Mouse (Mus musculus) CH12.LX (cell line): ENCODE data around the gene Dpy19l3. TPM values are rescaled to one million over a fixed set of nuclear protein-coding genes. Genes with fewer than 3 reads are reported as not detected.

ENCODE experiments used
- DNase-seq: peaks from one replicate; pipeline ENCODE4 v3.0.0-alpha.2; 2013; ENCODE audit errors: extremely low read depth
- H3K27ac ChIP-seq: 2 replicates; pipeline ENCODE4 v1.5.1; 2012; ENCODE audit warnings: low read depth, mild to moderate bottlenecking, control low read depth, moderate library complexity; ENCODE audit not compliant: insufficient read depth
- H3K27me3 ChIP-seq: replicated peaks from 2 replicates; pipeline ENCODE3; 2012; ENCODE audit warnings: inconsistent platforms
- H3K36me3 ChIP-seq, 2 experiments: replicated peaks in 1 of 2; 2 replicates each; pipeline versions ENCODE3 to v1.6.1; 2012; ENCODE audit warnings: inconsistent platforms in 1 of 2, low read length in 1 of 2, mild to moderate bottlenecking in 1 of 2, mixed read lengths in 1 of 2, moderate library complexity in 1 of 2; ENCODE audit not compliant: control insufficient read depth in 1 of 2, insufficient read depth in 1 of 2
- H3K4me1 ChIP-seq, 2 experiments: 2 replicates each; pipeline ENCODE4 v1.6.1; 2012; ENCODE audit warnings: inconsistent platforms in 1 of 2, moderate library complexity in 1 of 2; ENCODE audit not compliant: insufficient read depth in 2 of 2, control insufficient read depth in 1 of 2
- H3K4me2 ChIP-seq: 2 replicates; pipeline ENCODE4 v1.6.1; 2012; ENCODE audit warnings: low read depth, mild to moderate bottlenecking, control low read depth; ENCODE audit not compliant: poor library complexity, insufficient read depth, severe bottlenecking
- H3K4me3 ChIP-seq, 3 experiments: fragments of 150-350 bp in 1 of 3; sonication (generic) in 1 of 3; replicated peaks in 1 of 3; 2 replicates each; pipeline versions ENCODE3 to v1.5.1; 2011 to 2012; ENCODE audit warnings: low read depth in 2 of 3, low read length in 2 of 3, mild to moderate bottlenecking in 2 of 3, moderate library complexity in 2 of 3, control low read depth in 1 of 3, improper control_type of control experiment in 1 of 3, inconsistent platforms in 1 of 3, mixed read lengths in 1 of 3; ENCODE audit not compliant: poor library complexity in 1 of 3
- H3K79me2 ChIP-seq: replicated peaks from 2 replicates; pipeline ENCODE4 v1.6.1; 2012; ENCODE audit warnings: mild to moderate bottlenecking, moderate library complexity; ENCODE audit not compliant: control insufficient read depth, poor library complexity, insufficient read depth, severe bottlenecking; ENCODE audit errors: extremely low read depth
- H3K9ac ChIP-seq: 2 replicates; pipeline ENCODE4 v1.6.1; 2012; ENCODE audit warnings: low read depth, mild to moderate bottlenecking, control low read depth, moderate library complexity; ENCODE audit not compliant: insufficient read depth
- H3K9me3 ChIP-seq: replicated peaks from 2 replicates; pipeline ENCODE3; 2012; ENCODE audit warnings: low read length, inconsistent platforms, mixed read lengths
- BHLHE40 ChIP-seq: IDR thresholded peaks from 2 replicates; pipeline ENCODE4 v1.6.1; 2011; ENCODE audit warnings: mild to moderate bottlenecking, low read depth, low read length, improper control_type of control experiment
- CHD2 ChIP-seq: IDR thresholded peaks from 2 replicates; pipeline ENCODE4 v1.6.1; 2011; ENCODE audit warnings: low read length, improper control_type of control experiment
- ELF1 ChIP-seq: IDR thresholded peaks from 2 replicates; pipeline ENCODE4 v1.6.1; 2014; ENCODE audit warnings: low read depth, mild to moderate bottlenecking, inconsistent platforms, low read length, improper control_type of control experiment
- EP300 ChIP-seq: IDR thresholded peaks from 2 replicates; pipeline ENCODE4 v1.6.1; 2011; ENCODE audit warnings: low read length, improper control_type of control experiment
- ETS1 ChIP-seq: conservative IDR thresholded peaks from 2 replicates; pipeline ENCODE4 v1.6.1; 2012; ENCODE audit warnings: low read depth, mild to moderate bottlenecking, inconsistent platforms, low read length, improper control_type of control experiment, moderate library complexity
- GABPA ChIP-seq: IDR thresholded peaks from 2 replicates; pipeline ENCODE4 v1.6.1; 2012; ENCODE audit warnings: low read depth, low read length, improper control_type of control experiment, inconsistent platforms; ENCODE audit not compliant: insufficient replicate concordance
- IRF4 ChIP-seq: IDR thresholded peaks from 2 replicates; pipeline ENCODE4 v1.6.1; 2014; ENCODE audit warnings: low read depth, mild to moderate bottlenecking, inconsistent platforms, low read length, improper control_type of control experiment
- JUN ChIP-seq: IDR thresholded peaks from 2 replicates; pipeline ENCODE4 v1.6.1; 2011; ENCODE audit warnings: low read depth, mild to moderate bottlenecking, low read length, improper control_type of control experiment, moderate library complexity; ENCODE audit not compliant: insufficient read depth
- JUND ChIP-seq: conservative IDR thresholded peaks from 2 replicates; pipeline ENCODE4 v1.6.1; 2011; ENCODE audit warnings: low read depth, low read length, improper control_type of control experiment
- MAFK ChIP-seq: IDR thresholded peaks from 2 replicates; pipeline ENCODE4 v1.6.1; 2011; ENCODE audit warnings: low read length, improper control_type of control experiment; ENCODE audit not compliant: insufficient replicate concordance
- MAX ChIP-seq: IDR thresholded peaks from 2 replicates; pipeline ENCODE4 v1.6.1; 2011; ENCODE audit warnings: low read length, improper control_type of control experiment
- MAZ ChIP-seq: IDR thresholded peaks from 2 replicates; pipeline ENCODE4 v1.6.1; 2012; ENCODE audit warnings: low read depth, mild to moderate bottlenecking, inconsistent platforms, low read length, improper control_type of control experiment, moderate library complexity
- MEF2A ChIP-seq: IDR thresholded peaks from 2 replicates; pipeline ENCODE4 v1.6.1; 2014; ENCODE audit warnings: low read depth, mild to moderate bottlenecking, inconsistent platforms, low read length, improper control_type of control experiment, borderline replicate concordance
- NELFE ChIP-seq: IDR thresholded peaks from 2 replicates; pipeline ENCODE4 v1.6.1; 2011; ENCODE audit warnings: low read depth, low read length, improper control_type of control experiment
- POLR2A ChIP-seq: IDR thresholded peaks from 2 replicates; pipeline ENCODE4 v1.6.1; 2011; ENCODE audit warnings: low read depth, mild to moderate bottlenecking, improper control_type of control experiment, low read length
- RAD21 ChIP-seq: IDR thresholded peaks from 2 replicates; pipeline ENCODE4 v1.6.1; 2011; ENCODE audit warnings: low read depth, mild to moderate bottlenecking, low read length, improper control_type of control experiment, moderate library complexity
- RCOR1 ChIP-seq: conservative IDR thresholded peaks from 2 replicates; pipeline ENCODE4 v1.6.1; 2012; ENCODE audit warnings: low read depth, mild to moderate bottlenecking, inconsistent platforms, low read length, improper control_type of control experiment
- SIN3A ChIP-seq: IDR thresholded peaks from 2 replicates; pipeline ENCODE4 v1.6.1; 2012; ENCODE audit warnings: low read length, improper control_type of control experiment, inconsistent platforms
- SMC3 ChIP-seq: IDR thresholded peaks from 2 replicates; pipeline ENCODE4 v1.6.1; 2011; ENCODE audit warnings: low read depth, low read length, improper control_type of control experiment
- TBP ChIP-seq: conservative IDR thresholded peaks from 2 replicates; pipeline ENCODE4 v1.6.1; 2011; ENCODE audit warnings: low read depth, low read length, improper control_type of control experiment
- TCF12 ChIP-seq: IDR thresholded peaks from 2 replicates; pipeline ENCODE4 v1.6.1; 2014; ENCODE audit warnings: low read depth, mild to moderate bottlenecking, inconsistent platforms, low read length, improper control_type of control experiment
- USF1 ChIP-seq: IDR thresholded peaks from 2 replicates; pipeline ENCODE4 v1.6.1; 2014; ENCODE audit warnings: low read depth, mild to moderate bottlenecking, inconsistent platforms, low read length, improper control_type of control experiment
- dilution Hi-C: fragments of 300-500 bp; cut with MboI; formaldehyde crosslinking; loops from 2 replicates; pipeline ENCODE4 v1.14.3; 2020; ENCODE audit warnings: low sequenced_read_pairs; ENCODE audit not compliant: extremely low pct_unique_long_range_greater_than_20kb, extremely low pct_ligation_motif_present
- in situ Hi-C: fragments of 300-500 bp; cut with MboI; formaldehyde crosslinking; loops from 3 replicates; pipeline ENCODE4 v1.14.3; 2019; ENCODE audit warnings: low sequenced_read_pairs, low pct_ligation_motif_present, low pct_unique_long_range_greater_than_20kb, mixed read lengths
- polyA plus RNA-seq: library from polyadenylated mRNA; unstranded; fragments of >175 nt; gene quantifications from 2 replicates; pipeline ENCODE4 v1.2.1, GENCODE M21; 2012; ENCODE audit warnings: low read depth; ENCODE audit not compliant: insufficient read length
- total RNA-seq, 2 experiments: library from RNA; depleted of rRNA; stranded (reverse); fragments of 300-350 nt in 1 of 2; fragments of >200 nt in 1 of 2; gene quantifications; 2 replicates each; pipeline ENCODE4 v1.2.3; 2012 to 2014

Gene Dpy19l3
- total and polyA plus RNA-seq, 3 experiments, result 5.0 to 18.3 (median 5.5) TPM

DNA sequence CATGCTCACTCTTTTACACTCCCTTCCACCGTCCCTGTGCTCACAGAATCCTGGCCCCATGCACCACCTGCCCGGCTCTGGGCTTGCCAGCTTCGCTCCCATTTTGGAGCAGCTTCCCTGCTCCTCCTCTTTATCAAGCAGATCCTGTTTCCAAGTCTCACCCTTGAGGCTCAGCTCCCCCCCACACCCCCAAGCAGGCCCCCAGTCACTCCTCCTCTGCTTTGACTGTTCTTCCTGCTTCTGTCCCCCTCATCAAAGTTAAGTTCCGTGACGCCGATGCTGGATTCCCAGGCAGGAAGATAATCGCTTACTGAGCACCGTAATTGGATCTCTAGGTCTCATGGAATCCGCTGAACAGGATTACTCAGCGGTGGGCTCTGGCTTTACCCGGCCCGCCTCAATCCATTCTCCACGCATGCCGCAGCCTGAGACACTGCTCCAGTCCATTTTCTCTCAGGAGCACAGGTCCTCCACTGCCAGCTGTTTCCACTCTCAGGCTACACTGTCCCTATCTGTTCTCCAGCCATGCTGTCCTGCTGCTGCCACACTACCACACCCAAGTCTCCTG lies 6.8 kb downstream of the Dpy19l3 start:
- TF ChIP-seq RAD21 (no peak), SMC3 (no peak)
- TF ChIP-seq, all 38 proteins: peak for 0
- no peak overlapping the region for H3K27ac ChIP-seq
- DNase-seq, result no peak
- no peaks in the 10 kb centered on the region for H3K27me3 ChIP-seq
- peaks cover 0 to 3% of the 10 kb centered on the region in 2 experiments for H3K36me3 ChIP-seq
- H3K4me3 ChIP-seq, result no peak overlapping the region
- H3K9me3 ChIP-seq, result peaks cover 3% of the 10 kb centered on the region
- no peak overlapping the region for H3K9ac ChIP-seq
- no peak overlapping the region for H3K4me2 ChIP-seq
- H3K4me1 ChIP-seq, result peaks cover 15 to 51% of the 10 kb centered on the region in 2 experiments
- in situ Hi-C loops, result no loop called here
- dilution Hi-C loops, result no loop called here
- H3K79me2 ChIP-seq, result no peaks in the 10 kb centered on the region

GRCm38 (mm10) chr7:35746686-35747396 lies 7.4 kb downstream of the Dpy19l3 start:
- DNase-seq, result no peak
- in situ Hi-C loops, result no loop called here
- TF ChIP-seq SIN3A (no peak), TCF12 (no peak), ETS1 (no peak), USF1 (no peak), JUND (no peak), MAZ (no peak), NELFE (no peak), EP300 (no peak), MAX (no peak)
- Histone ChIP-seq H3K79me2 (no peaks in the 10 kb centered on the region), H3K9ac (no peak overlapping the region), H3K9me3 (peaks cover 3% of the 10 kb centered on the region), H3K27ac (no peak overlapping the region), H3K36me3 (peaks cover 0 to 3% of the 10 kb centered on the region in 2 experiments), H3K27me3 (no peaks in the 10 kb centered on the region), H3K4me2 (no peak overlapping the region), H3K4me1 (peaks cover 19 to 57% of the 10 kb centered on the region in 2 experiments), H3K4me3 (no peak overlapping the region)
- dilution Hi-C loops, result no loop called here

DNA sequence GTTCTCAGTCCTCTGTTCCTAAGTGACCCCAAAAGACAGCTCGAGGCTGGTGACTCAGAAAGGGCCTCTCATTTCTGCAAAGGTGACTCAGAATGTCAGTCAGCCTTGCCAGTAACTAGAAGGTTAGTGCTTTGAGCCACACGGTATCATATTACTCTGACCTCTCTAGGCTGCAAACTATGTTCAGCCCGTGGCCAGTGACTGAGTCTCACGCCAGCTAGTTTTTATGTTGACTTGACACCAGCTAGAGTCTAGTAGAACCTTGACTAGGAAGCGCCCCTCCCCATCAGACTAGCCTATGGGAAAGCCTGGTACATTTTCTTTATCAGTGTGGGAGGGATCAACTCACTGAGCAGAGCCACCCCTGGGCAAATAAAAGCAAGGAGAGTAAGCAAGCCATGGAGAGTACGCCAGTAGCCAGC lies 9.0 kb downstream of the Dpy19l3 start:
- DNase-seq, result peak; percentile 66
- peaks cover 20 to 57% of the 10 kb centered on the region in 2 experiments for H3K4me1 ChIP-seq
- in situ Hi-C loops, result no loop called here
- no peak overlapping the region for H3K27ac ChIP-seq
- H3K79me2 ChIP-seq, result no peaks in the 10 kb centered on the region
- H3K4me3 ChIP-seq, result no peak overlapping the region
- dilution Hi-C loops, result no loop called here
- H3K4me2 ChIP-seq, result no peak overlapping the region
- no peaks in the 10 kb centered on the region for H3K27me3 ChIP-seq
- H3K9ac ChIP-seq, result no peak overlapping the region
- peaks cover 3% of the 10 kb centered on the region for H3K9me3 ChIP-seq
- peaks cover 0 to 3% of the 10 kb centered on the region in 2 experiments for H3K36me3 ChIP-seq
- peak; percentile 72 for TF ChIP-seq JUN
- peak; percentile 70 for TF ChIP-seq ETS1
- no peak for TF ChIP-seq RAD21
- peak; percentile 13; the same call in 1 of the 2 replicates for TF ChIP-seq MAFK
- TF ChIP-seq TBP, result no peak
- TF ChIP-seq ELF1, result no peak
- TF ChIP-seq EP300, result peak; percentile 92
- TF ChIP-seq POLR2A, result no peak
- TF ChIP-seq RCOR1, result peak; percentile 83
- peak; percentile 38; the same call in 1 of the 2 replicates for TF ChIP-seq TCF12
- TF ChIP-seq GABPA, result no peak
- peak; percentile 94 for TF ChIP-seq IRF4
- peak; percentile 54; the same call in 1 of the 2 replicates for TF ChIP-seq MAX
- peak; percentile 73 for TF ChIP-seq BHLHE40
- 0 out of 2 replicates have a peak, but pooled peaks have one; percentile 24 for TF ChIP-seq MAZ
- TF ChIP-seq MEF2A, result peak; percentile 58
- peak; percentile 86 for TF ChIP-seq JUND
- TF ChIP-seq CHD2, result peak; percentile 33; the same call in 1 of the 2 replicates
